Mouse (Mus musculus) right cerebral cortex, postnatal 25 days (tissue): ENCODE results near the gene Rnf157.
A peak's percentile ranks its signal among the peaks of the same experiment; 100 is the strongest.
"Not testable (repeated sequence)": the region's sequence is repeated elsewhere in the genome, so short reads cannot be mapped to it uniquely, and the experiment has no call there.

Experiments
- DNase-seq: peaks from one replicate; pipeline ENCODE4 v3.0.0; 2022

Gene Rnf157

GRCm38 (mm10) chr11:116433356-116434286 lies 20.8 kb upstream of the Rnf157 start, which contains the start of gene Ubald2:
Ubald2 (plus strand) TSS chr11:116434094.
- DNase-seq, result peak; percentile 99

GRCm38 (mm10) chr11:116432593-116433355 lies 19.9 kb upstream of the Rnf157 start:
- peak; percentile 49 for DNase-seq

DNA sequence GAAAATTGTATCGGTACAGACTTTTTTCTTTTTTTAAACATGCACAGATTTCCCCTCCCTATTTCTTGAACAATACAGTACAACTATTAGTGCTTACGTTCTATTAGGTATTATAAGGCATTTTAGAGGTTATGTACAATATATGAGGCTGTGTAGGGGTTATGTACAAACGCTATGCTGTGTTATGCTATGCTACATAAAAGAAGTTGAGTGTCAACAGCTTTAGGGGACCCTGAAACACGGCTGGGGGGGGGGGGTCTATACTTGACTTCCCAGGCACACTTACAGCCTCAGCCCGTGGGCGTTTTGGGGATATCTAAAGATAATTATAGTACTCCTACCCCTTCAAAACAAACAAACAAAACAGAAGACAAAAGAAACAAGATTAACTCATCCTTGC lies 19.3 kb upstream of the Rnf157 start:
- DNase-seq, result no peak

DNA sequence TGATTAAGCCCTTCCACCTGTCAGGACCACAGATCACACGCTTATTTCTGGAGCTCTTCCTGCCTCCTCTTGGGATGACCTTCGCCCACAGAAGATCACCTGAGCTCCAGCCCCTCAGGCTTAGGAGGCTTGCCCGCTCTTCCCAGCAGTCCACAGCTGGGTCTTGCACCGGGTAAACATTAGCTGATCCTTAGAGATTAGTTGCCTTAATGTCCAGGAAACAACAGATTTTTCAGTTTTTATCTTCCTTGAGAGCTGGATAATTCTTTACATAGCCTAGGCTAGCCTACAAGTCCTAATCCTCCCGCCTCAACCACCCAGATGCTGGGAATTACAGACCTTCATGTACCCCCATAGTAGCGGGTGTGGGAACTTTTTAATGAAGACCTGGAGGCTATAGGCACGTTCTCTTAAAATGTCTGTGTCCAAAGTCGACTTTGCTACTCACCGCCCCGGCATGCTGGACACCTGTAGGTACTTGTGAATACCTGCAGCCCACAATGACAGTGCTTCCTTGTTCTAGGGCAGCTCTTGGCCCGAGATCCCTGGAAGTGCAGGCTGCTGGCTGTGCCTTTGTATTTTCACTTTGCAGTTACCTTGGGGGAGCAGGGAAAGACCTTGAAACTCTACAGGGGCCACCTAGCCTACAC lies 18.7 kb upstream of the Rnf157 start:
- DNase-seq, result no peak

- DNase-seq, result no peak
Observed at GRCm38 (mm10) chr11:116430723-116431427, 18.0 kb upstream of the Rnf157 start.

DNA sequence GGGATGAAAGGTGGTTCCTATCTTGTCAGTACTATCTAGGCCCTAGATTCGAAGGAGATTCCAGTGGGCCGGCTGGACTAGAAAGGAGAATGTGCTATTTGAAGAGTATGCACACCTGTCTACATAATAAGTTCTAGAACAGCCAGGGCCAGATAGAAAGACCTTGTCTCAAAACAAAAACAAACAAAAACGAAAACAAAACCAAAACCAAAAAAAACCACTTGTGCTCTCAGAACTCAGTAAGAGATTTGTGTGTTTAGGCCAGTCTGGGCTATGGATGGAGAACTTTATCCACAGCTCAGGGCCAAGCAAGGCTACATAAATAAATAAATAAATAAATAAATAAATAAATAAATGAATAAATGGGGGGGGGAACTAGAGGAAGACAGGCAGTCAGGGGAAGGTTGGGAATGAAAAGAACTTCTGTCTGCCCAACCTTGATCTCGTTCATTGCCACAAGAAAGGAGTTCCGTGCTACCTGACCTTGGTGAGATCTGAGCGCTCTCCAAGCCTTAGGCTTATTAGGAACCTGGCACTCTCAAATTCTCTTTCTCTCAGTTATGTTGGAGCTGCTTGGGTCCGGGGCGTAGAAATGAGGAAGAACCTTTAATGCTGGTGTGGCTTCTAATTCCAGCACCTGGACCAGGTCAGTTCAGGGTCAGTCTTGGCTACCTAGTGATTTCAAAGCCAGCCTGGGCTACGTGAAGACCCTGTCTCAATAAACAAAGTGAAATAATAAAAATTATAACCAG lies 17.2 kb upstream of the Rnf157 start:
- DNase-seq, result no peak

DNA sequence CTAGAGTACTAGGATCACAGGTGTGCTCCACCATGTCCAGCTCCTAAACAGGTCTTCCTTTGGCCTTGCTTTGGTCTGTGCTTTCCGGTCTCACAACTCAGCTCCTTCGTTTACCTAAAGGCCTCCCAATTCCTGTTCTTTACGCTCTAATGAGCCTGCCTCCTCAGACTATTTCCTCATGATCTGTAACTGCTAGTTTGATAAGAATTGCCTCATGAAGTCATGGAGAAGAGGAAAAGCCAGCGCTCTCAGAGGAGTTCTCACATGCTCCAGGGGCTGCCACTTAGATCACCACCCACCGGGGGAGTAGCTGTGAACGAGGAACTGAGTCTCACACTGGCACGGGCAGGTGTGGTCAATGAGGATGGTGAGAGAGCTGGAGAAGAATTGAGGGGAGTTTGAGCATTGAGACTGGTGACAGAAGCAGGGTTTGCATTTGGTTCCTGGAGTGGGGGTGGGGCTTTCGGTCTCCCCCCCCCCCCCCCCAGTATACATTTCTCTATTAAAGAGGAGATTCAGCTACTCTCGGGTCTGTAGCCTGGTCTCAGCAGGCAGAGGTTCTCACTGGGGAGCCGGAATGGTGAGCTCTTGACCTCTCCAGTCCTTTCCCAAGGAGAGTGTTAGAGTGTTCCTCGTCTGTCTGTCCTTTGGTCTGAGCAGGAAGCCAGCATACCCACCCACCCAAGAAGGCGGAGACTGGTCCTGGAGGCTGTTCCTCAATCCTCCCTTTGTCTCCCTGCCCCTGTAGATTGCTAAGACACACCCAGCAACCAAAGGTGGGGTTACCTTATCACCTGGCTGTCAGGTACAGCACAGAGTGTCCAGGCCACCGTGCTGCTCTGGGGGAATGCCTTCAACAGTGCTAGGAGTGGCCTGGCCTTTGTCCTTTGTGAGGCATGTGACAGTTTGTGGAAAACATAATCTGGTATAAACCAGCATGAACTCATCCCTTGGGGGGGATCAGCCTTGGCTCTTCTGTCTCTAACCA lies 16.3 kb upstream of the Rnf157 start:
- DNase-seq, result no peak

DNA sequence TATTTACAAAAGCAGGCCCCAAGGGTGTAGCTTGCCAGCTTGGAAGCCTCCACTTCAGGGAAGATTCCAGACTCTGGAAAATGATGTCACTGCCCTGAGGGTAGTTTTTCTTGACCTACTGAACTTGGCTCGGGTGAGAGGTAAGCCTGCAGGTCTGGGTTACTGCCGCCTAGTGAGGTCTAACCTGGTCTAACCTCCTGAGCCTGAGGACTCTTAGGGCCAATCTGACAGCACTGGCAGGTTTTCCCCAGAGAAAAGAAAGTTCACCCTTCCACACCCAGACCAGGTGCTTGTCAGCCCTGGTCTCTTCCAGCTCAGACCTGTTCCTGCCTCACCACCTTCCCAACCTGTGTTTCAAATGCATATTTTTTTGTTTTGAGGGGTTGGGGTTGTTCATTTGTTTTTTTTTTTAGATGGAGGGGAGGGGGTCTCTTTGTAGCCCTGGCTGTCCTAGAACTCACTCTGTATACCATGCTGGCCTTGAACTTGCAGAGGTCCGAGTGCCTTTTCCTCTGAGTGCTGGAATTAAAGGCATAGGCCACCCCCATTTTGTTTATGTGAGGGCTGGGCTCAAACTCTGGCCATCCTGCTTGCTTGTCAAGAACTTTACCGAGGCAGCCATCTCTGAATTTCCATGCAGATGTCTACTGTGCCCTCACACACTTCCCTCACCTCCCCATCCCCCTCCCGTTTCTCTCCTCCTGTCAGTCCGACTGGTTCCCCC lies 14.2 kb upstream of the Rnf157 start:
- DNase-seq, result no peak

DNA sequence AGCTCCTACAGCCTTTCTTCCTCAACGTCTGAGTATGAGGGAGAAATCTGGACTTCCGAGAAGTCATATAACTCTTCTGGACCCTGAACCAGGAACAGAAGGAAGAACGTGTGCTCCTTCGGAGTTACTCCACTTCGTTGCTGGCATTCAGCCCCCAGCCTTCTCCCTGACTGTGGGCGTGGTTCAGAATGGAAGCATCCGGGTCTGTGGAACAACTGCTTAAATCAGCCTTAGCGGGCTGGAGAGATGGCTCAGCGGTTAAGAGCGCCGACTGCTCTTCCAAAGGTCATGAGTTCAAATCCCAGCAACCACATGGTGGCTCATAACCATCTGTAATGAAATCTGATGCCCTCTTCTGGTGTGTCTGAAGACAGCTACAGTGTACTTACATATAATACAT lies 13.5 kb upstream of the Rnf157 start:
- not testable (repeated sequence) for DNase-seq

DNA sequence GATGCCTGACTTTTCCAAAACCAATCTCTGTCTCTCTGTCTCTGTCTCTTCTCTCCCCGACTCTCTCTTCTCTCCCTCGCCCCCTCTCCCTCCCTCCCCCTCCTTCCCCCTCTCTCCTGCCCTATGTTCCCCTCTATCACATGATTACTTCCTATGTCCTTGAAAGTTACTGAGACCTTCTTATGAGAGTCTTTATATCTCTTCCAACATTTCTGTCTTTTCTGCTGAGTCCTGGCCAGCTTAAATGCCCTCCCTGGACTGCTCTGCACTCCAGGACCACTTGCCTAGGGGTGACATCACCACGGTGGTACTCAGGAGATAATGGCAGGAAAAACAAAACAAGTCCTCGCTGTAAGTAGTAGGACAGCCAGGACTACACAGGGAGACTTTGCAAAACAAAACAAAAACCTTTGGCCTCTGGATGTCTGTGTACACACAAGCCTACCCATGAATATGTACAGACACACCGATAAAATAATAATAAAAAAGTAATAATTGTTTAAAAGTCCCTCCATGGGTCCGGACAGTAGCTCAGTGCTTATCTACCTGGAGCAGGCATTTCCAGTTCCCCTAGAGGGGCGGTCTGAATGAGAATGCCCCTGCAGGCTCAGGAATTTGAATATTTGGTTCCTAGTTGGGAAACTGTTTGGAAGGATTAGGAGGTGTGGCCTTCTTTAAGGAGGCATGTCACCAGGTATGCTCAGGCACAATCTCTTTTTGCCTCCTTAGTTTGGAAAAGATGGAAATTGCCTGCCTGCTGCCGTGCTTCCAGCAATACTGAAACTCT lies 12.0 kb upstream of the Rnf157 start:
- DNase-seq, result no peak

DNA sequence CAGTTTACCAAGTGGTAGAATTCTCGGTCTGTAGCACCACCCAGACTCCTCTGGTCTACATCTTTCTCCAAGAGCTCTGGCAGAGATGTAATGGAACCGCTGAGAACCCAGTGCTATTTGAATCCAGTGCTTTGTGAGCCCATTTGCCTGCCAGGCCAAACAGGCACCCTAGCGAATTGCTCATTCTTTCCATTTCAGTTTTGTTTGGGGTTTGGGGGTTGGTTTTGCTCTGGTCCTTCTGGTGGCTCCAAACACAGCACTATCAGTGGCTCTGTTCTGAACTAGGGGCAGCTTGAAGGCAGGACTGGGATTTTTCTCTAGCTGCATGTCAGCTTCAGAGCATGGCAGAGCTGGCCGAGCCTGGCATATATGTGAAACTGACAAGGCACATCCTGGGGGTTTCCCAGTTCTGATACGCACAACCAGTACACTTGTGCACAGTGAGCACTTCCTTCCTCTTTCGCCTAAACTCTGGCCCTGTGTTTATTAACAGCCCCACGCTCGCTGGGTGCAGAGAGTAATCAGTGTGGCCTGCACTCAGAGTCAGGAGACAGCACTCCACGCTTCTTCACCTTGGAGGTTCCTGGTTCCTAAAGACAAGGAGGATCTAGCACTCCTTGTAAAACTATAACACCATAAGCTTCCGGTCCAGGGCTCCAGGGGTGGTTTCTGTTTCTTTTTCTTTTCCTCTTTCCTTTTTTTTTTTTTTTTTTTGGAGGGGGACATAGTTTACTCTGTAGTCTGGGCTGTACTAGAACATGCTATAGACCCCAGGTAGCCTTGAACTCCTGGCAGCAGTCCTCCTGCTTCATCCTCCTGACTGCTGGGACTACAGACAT lies 11.2 kb upstream of the Rnf157 start:
- DNase-seq, result no peak

DNA sequence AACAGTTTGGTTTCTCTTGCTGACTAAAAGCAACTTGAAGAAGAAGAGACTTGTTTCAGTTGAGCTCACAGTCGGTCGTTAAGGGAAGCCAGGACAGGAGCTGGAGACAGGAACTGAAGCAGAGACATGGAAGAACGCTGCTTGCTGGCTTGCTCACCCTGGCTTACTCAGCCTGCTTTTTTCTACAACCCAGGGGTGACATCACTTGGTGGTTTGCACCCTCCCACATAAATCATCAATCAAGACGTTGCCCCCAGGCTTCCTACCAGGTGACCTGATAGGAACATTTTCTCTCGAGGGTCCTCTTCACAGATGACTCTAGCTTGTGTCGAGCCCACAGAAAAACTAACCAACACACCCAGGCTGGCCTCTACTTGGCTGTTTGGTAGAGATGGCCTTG lies 10.4 kb upstream of the Rnf157 start:
- DNase-seq, result no peak

DNA sequence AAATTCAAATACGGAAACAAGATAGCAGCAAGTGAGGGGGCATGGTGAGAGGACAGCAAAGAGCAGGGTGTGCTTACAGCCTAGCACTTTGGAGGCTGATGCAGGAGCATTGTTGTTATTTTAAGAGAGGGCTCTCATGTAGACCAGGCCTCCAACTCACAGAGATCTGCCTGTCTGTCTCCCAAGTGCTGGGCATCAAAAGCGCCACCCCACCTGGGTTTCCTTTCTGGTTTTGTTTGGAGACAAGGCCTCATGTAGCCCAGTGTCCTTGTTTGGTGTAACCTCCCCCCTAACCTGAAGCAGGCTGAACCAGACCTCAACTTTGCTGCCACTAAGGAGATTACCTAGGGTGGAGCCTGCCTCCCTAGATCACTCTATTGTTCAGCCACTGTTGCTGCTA lies 9.7 kb upstream of the Rnf157 start:
- no peak for DNase-seq

- DNase-seq, result no peak
Observed at GRCm38 (mm10) chr11:116421102-116421501, 8.3 kb upstream of the Rnf157 start.

GRCm38 (mm10) chr11:116418841-116419462 lies 6.1 kb upstream of the Rnf157 start:
- DNase-seq, result no peak

DNA sequence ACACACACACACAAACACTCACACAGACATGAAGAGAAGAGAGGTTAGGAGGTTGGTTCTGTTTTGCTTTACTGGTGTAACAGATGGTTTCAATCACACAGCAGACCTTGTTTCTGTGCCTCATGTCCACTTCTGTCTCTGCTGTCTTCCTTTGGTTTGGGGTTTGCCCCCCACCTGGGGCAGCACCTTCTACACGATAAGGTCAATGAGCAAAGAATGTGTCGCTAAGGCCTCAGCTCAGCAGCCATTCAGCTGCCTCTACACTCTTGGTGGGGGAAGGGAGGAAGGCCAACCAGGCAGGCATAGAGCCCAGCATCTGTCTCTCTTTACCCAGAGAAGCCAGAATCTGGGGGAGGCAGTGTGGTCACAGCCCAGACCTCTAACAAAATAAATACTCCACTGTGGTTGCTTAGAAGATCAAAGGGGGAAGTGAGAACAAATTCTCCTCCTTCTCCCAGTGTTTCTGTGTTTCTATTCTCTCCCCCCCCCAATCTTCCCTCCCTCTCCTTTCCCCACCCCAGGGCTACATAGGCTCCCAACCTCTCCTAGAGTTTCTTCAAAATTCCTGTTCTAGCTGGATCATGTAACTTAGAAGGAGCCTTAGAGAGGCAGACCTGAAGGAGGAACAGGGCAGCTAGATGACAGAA lies 5.5 kb upstream of the Rnf157 start:
- DNase-seq, result no peak

- no peak for DNase-seq
Observed at GRCm38 (mm10) chr11:116417054-116417453, 4.2 kb upstream of the Rnf157 start.
